Mouse (Mus musculus) heart, adult 2 months (tissue): ENCODE results near the gene 1700029F12Rik.

Source experiments
- CTCF ChIP-seq: fragments of 200-600 bp; IDR thresholded peaks from 2 replicates; pipeline ENCODE4 v1.8.1; 2022; ENCODE audit warnings: antibody characterized with exemption, mild to moderate bottlenecking, moderate library complexity
- POLR2A ChIP-seq: fragments of 200-500 bp; IDR thresholded peaks from 2 replicates; pipeline ENCODE4 v1.6.1; 2011; ENCODE audit warnings: mild to moderate bottlenecking, low read depth, low read length, control low read depth; ENCODE audit not compliant: insufficient read depth

DNA sequence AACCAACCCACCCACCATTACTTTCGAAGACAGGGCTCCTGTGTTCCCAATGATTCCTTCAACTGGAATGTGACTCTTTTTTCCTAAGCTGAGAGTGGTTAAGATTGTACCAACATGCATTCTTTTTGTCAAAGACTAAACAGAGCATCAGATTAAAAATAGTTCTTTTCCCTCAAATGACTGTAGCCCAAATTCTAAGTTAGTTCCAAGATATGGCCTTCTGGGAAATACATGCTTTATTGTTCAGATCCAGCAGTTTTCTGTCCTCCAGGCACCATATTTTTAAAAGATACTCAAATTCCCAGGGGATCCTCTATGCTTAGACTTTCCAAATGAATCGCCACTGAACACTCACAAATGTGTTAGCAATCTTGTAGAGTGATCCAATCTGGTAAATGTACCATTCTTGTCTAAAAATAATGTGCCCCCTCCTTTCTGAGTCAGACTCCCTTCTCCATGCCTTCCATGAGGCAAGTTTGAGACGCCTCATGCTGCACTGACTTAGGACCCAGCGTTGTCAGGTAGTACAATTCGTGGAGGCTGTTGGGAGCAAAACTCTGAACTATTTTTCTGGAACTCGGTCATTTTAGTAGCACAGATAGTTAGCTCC lies 57.1 kb downstream of the 1700029F12Rik start:
- TF ChIP-seq CTCF = no peak
- TF ChIP-seq POLR2A = no peak
